Mouse (Mus musculus) kidney, embryonic 14.5 days (tissue): ENCODE measurements around the gene Golga4. TPM values are rescaled to one million over a fixed set of nuclear protein-coding genes. Genes with fewer than 3 reads are reported as not detected.
A peak's percentile ranks its signal among the peaks of the same experiment; 100 is the strongest.

ENCODE experiments used
- ATAC-seq: fragments of 200-750 bp; cut with Nextera tagmentation; 2 replicates; pipeline ENCODE4 v1.8.0; 2017; ENCODE audit warnings: moderate number of reproducible peaks, mild to moderate bottlenecking, moderate TSS enrichment, moderate library complexity; ENCODE audit not compliant: low FRiP score, low TSS enrichment
- H3K27ac ChIP-seq: fragments of 300-500 bp; sonication (generic); 2 replicates; pipeline ENCODE4 v1.5.1; 2014; ENCODE audit warnings: low read depth, mild to moderate bottlenecking, low read length, moderate library complexity, mixed read lengths
- H3K27me3 ChIP-seq: fragments of 300-500 bp; sonication (generic); 2 replicates; pipeline ENCODE4 v1.6.1; 2014; ENCODE audit warnings: mild to moderate bottlenecking, low read length; ENCODE audit not compliant: control insufficient read depth, insufficient read depth
- H3K36me3 ChIP-seq: fragments of 300-500 bp; sonication (generic); 2 replicates; pipeline ENCODE4 v1.6.1; 2014; ENCODE audit warnings: low read length, mixed read lengths; ENCODE audit not compliant: control insufficient read depth, insufficient read depth
- H3K4me1 ChIP-seq: fragments of 300-500 bp; sonication (generic); 2 replicates; pipeline ENCODE4 v1.6.1; 2014; ENCODE audit warnings: low read length, mixed read lengths; ENCODE audit not compliant: control insufficient read depth, insufficient read depth
- H3K4me2 ChIP-seq: fragments of 300-500 bp; sonication (generic); replicated peaks from 2 replicates; pipeline ENCODE4 v1.6.1; 2014; ENCODE audit warnings: low read depth, mild to moderate bottlenecking, low read length
- H3K4me3 ChIP-seq: fragments of 300-500 bp; sonication (generic); 2 replicates; pipeline ENCODE4 v1.5.1; 2014; ENCODE audit warnings: mild to moderate bottlenecking, low read length
- H3K9ac ChIP-seq: fragments of 300-500 bp; sonication (generic); 2 replicates; pipeline ENCODE4 v1.6.1; 2014; ENCODE audit warnings: low read depth, mild to moderate bottlenecking, low read length, moderate library complexity
- H3K9me3 ChIP-seq: fragments of 300-500 bp; sonication (generic); 2 replicates; pipeline ENCODE4 v1.6.1; 2016; ENCODE audit warnings: low read length; ENCODE audit not compliant: control insufficient read depth
- WGBS: fragments of 180-500 bp; shearing (Covaris S2); extraction: QIAGEN DNeasy Blood & Tissue Kit; methylation state at CpG from one replicate; pipeline ENCODE4 v1.1.7; 2014; 5-methylcytosine and 5-hydroxymethylcytosine counted together
- polyA plus RNA-seq: library from polyadenylated mRNA; unstranded; fragments of >200 nt; fragmentation: Nextera tagmentation; extraction: Ambion mirVana; gene quantifications from 2 replicates; pipeline ENCODE4 v1.2.1, GENCODE M21; 2014

Gene Golga4
- 54.5 and 70.7 TPM in 2 replicates for polyA plus RNA-seq

GRCm38 (mm10) chr9:118506020-118506403, at the start of gene Golga4:
Gene Golga4 (plus strand): TSS chr9:118506267.
- Histone ChIP-seq H3K36me3 (0 out of 2 replicates have a peak, but pooled peaks cover 3% of the 10 kb centered on the region), H3K4me1 (peaks cover 18% of the 10 kb centered on the region), H3K9me3 (no peaks in the 10 kb centered on the region), H3K4me2 (peak within 1 kb of the TSS; percentile 95), H3K27ac (peak within 1 kb of the TSS; percentile 51; the same call in 1 of the 2 replicates), H3K9ac (peak within 1 kb of the TSS; percentile 95), H3K27me3 (no peaks in the 10 kb centered on the region), H3K4me3 (peak within 1 kb of the TSS; percentile 96)
- WGBS: under 1% methylated on average over 43 of the region's 43 CpGs
- peak; percentile 84 for ATAC-seq

- H3K9ac ChIP-seq: no peak overlapping the region
- no peaks in the 10 kb centered on the region for H3K36me3 ChIP-seq
- no peaks in the 10 kb centered on the region for H3K27me3 ChIP-seq
- no peak overlapping the region for H3K4me3 ChIP-seq
- no peaks in the 10 kb centered on the region for H3K4me1 ChIP-seq
- H3K27ac ChIP-seq: no peak overlapping the region
- ATAC-seq: no peak
- no peaks in the 10 kb centered on the region for H3K9me3 ChIP-seq
- WGBS: 40% methylated on average over 5 of the region's 6 CpGs
- no peak overlapping the region for H3K4me2 ChIP-seq
These were observed 49.7 kb upstream of the Golga4 start for GRCm38 (mm10) chr9:118456405-118456804.

GRCm38 (mm10) chr9:118458039-118458438, 48.0 kb upstream of the Golga4 start:
- WGBS: 10% methylated on average over 5 of the region's 5 CpGs
- Histone ChIP-seq H3K27me3 (no peaks in the 10 kb centered on the region), H3K4me3 (no peak overlapping the region), H3K4me2 (no peak overlapping the region), H3K9me3 (no peaks in the 10 kb centered on the region), H3K9ac (no peak overlapping the region), H3K36me3 (no peaks in the 10 kb centered on the region), H3K27ac (no peak overlapping the region), H3K4me1 (no peaks in the 10 kb centered on the region)
- no peak for ATAC-seq

- Histone ChIP-seq H3K4me3 (no peak overlapping the region), H3K9ac (no peak overlapping the region), H3K9me3 (no peaks in the 10 kb centered on the region), H3K4me1 (no peaks in the 10 kb centered on the region), H3K27ac (no peak overlapping the region), H3K27me3 (peaks cover 34% of the 10 kb centered on the region), H3K36me3 (no peaks in the 10 kb centered on the region), H3K4me2 (no peak overlapping the region)
- no peak for ATAC-seq
- 79% methylated on average over 1 of the region's 1 CpGs for WGBS
These were observed 42.0 kb upstream of the Golga4 start for GRCm38 (mm10) chr9:118464031-118464430.

GRCm38 (mm10) chr9:118468301-118468700, 37.8 kb upstream of the Golga4 start:
- WGBS: 2% methylated on average over 14 of the region's 14 CpGs
- H3K36me3 ChIP-seq: no peaks in the 10 kb centered on the region
- no peak overlapping the region for H3K4me2 ChIP-seq
- H3K4me1 ChIP-seq: no peaks in the 10 kb centered on the region
- ATAC-seq: no peak
- H3K27ac ChIP-seq: no peak overlapping the region
- peaks cover 76% of the 10 kb centered on the region for H3K27me3 ChIP-seq
- no peak overlapping the region for H3K4me3 ChIP-seq
- H3K9me3 ChIP-seq: no peaks in the 10 kb centered on the region
- no peak overlapping the region for H3K9ac ChIP-seq

DNA sequence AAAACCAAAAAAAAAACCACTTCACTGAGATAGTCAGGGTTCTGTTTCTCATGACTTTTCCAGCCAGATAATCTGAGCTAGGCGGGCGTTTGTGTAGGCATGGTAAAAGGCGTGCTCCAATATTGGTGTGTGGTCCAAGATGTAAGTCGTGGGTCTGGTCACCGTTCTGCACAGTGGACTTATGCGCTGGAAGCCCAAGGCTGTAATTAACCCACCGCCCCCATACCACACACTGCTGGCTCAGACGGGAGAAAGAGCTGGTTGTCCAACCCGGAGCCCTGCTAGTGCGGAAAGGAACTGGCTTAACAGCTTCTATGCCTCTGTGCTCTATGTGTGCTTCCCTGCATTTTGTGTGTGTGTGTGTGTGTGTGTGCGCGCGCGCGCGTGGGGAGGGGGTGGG, 36.8 kb upstream of the Golga4 start:
- Histone ChIP-seq H3K27ac (no peak overlapping the region), H3K27me3 (peaks cover 73% of the 10 kb centered on the region), H3K36me3 (no peaks in the 10 kb centered on the region), H3K4me1 (no peaks in the 10 kb centered on the region), H3K9ac (no peak overlapping the region), H3K9me3 (no peaks in the 10 kb centered on the region), H3K4me3 (no peak overlapping the region), H3K4me2 (no peak overlapping the region)
- ATAC-seq: no peak
- 9% methylated on average over 16 of the region's 16 CpGs for WGBS

DNA sequence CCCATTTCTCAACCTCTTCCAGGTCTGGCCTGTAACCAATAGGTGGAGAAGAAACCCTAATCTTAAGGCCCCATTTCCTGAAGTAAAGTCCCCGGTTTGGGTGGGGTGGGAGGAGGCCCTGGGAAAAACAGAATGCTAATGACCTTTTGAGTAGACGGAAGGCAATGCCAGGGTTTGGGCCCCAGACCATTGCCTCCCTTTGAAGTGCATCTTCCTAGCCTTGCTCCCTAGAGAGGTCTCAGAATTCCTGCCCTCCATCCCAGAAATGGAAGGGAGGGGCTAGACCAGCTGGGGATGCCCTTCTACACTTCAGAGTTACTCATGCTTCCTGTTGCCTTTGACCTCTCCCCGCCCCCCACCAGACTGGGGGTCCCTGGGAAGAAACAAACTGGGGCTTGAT, 34.8 kb upstream of the Golga4 start:
- Histone ChIP-seq H3K36me3 (no peaks in the 10 kb centered on the region), H3K4me1 (no peaks in the 10 kb centered on the region), H3K27me3 (peaks cover 81% of the 10 kb centered on the region), H3K9me3 (no peaks in the 10 kb centered on the region), H3K4me3 (no peak overlapping the region), H3K27ac (no peak overlapping the region), H3K4me2 (no peak overlapping the region), H3K9ac (no peak overlapping the region)
- ATAC-seq: no peak
- WGBS: 8% methylated on average over 3 of the region's 3 CpGs

DNA sequence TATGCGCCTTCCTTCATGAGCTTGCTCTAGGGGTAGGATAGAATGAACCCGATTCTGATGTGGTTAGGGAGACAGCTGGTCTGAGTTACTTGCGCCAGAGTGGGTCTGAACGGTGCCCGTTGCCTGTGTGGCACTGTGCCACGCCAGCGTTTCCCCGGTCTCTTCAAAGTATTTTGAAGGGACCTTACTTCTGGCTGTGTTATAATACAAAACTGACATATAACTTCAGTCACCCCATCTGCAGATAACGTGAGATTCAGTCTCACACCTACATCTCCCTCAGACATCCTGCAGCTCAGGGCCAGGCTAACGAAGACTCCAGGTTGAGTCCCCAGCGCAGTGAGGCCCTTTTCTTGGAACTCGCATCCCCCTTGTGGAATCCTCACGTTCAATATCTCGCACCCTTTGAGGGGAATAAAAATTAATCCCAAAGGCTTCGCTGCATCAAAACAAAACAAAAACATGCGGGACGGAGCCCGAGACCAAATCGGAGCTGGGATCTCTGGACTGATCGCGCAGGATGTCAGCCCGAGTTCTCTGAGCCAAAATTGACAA, 29.8 kb upstream of the Golga4 start:
- no peak overlapping the region; the same call in 1 of the 2 replicates for H3K4me3 ChIP-seq
- H3K4me2 ChIP-seq: no peak overlapping the region
- peaks cover 86% of the 10 kb centered on the region for H3K27me3 ChIP-seq
- 1% methylated on average over 22 of the region's 22 CpGs for WGBS
- ATAC-seq: no peak
- H3K9ac ChIP-seq: no peak overlapping the region
- H3K4me1 ChIP-seq: peaks cover 10% of the 10 kb centered on the region; the same call in 1 of the 2 replicates
- no peaks in the 10 kb centered on the region for H3K36me3 ChIP-seq
- no peaks in the 10 kb centered on the region for H3K9me3 ChIP-seq
- H3K27ac ChIP-seq: no peak overlapping the region

DNA sequence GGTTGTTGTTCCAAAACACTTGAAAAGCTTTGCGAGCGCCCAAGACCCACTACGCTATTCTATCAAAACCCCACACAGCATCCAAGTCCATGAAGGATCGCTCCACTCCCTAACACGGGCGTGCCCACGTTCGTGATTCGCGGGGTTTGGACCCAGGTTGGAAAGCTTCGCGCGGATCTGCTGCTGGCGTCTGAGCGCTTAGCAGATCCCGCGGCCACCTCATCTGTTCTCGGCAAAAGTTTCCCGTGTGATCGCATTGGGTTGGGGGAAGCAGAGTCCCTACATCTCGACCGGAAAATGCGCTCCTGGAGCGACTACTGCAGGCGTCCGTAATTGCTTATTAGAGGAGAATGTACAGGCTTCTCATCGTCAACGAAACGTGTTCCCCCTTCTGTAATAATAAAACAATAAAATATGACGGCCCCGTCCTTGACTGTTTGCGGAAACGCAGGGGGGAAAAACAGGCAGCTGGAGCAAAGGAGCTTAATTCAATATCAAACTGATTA, 29.2 kb upstream of the Golga4 start:
- Histone ChIP-seq H3K9ac (no peak overlapping the region), H3K4me3 (no peak overlapping the region; the same call in 1 of the 2 replicates), H3K9me3 (no peaks in the 10 kb centered on the region), H3K4me2 (0 out of 2 replicates have a peak overlapping the region, but pooled peaks have one; percentile 8), H3K36me3 (no peaks in the 10 kb centered on the region), H3K4me1 (peaks cover 10% of the 10 kb centered on the region; the same call in 1 of the 2 replicates), H3K27me3 (peaks cover 86% of the 10 kb centered on the region), H3K27ac (no peak overlapping the region)
- WGBS: under 1% methylated on average over 33 of the region's 33 CpGs
- ATAC-seq: no peak
